Mouse (Mus musculus) cerebellum, adult 2 months (tissue): ENCODE data around the gene Hist1h4c.

Experiments used
- CTCF ChIP-seq: fragments of 200-500 bp; IDR thresholded peaks from 2 replicates; pipeline ENCODE4 v1.5.1; 2011; ENCODE audit warnings: low read depth, mild to moderate bottlenecking, control low read depth, low read length, moderate library complexity, borderline replicate concordance; ENCODE audit not compliant: insufficient read depth
- POLR2A ChIP-seq: fragments of 200-500 bp; IDR thresholded peaks from 2 replicates; pipeline ENCODE4 v1.6.1; 2011; ENCODE audit warnings: low read length, control low read depth, borderline replicate concordance; ENCODE audit not compliant: insufficient read depth

DNA sequence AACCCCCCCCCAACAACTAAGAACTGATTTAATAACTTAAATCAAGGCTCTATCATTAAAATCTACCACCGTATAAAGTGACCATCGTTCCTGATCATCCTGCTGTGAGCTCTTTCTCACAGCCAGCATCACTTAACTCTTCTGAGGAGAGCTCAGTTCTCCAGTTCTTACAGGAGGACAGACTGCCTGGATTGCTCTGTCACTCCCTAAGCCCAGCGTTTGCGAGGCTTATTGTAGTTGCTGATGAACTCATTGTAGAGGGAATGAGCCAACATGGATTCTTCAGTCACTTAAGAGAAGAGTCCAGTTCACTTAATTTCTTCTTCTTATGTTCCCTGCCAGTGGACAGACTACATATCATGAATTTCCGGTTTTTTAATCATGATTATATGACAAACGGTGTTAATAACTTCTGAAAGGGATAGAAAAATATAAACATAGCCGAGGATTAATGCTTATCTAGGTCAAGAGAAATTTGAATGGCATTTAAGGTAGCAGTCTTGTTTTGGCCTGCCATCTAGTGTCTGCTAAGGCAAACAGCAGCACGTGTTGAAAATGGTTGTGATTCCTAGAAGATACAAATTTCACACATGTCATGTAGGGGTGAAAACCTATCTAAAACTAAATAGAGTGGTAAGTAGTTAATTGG, 34.0 kb upstream of the Hist1h4c start:
- TF ChIP-seq CTCF (peak; percentile 43; the same call in 1 of the 2 replicates), POLR2A (no peak)
